Mouse (Mus musculus) forebrain, embryonic 14.5 days (tissue): Measurements from ENCODE around the gene Xpo4. TPM values are rescaled to one million over a fixed set of nuclear protein-coding genes. Genes with fewer than 3 reads are reported as not detected.

Experiments used
- polyA plus RNA-seq: library from polyadenylated mRNA; unstranded; fragments of >200 nt; fragmentation: Nextera tagmentation; extraction: Ambion mirVana; gene quantifications from 2 replicates; pipeline ENCODE4 v1.2.1, GENCODE M21; 2014

The Xpo4 gene
- polyA plus RNA-seq, 1 experiment from 2014 or later: 13.7 TPM

Other genes with a start within 250 kb of the Xpo4 start
- gene Ift88, start 241.4 kb downstream of the Xpo4 start, polyA plus RNA-seq: 15.4 and 16.7 TPM in 2 replicates
- gene Il17d, start 140.7 kb downstream of the Xpo4 start, polyA plus RNA-seq: 1.9 and 2.4 TPM in 2 replicates
- gene Eef1akmt1, start 93.8 kb downstream of the Xpo4 start, polyA plus RNA-seq: 116 and 132 TPM in 2 replicates
- gene Gm49361, start 80.7 kb upstream of the Xpo4 start, polyA plus RNA-seq: not detected in 2 replicates
- 5.0 and 6.2 TPM in 2 replicates for gene Lats2, start 93.0 kb upstream of the Xpo4 start, polyA plus RNA-seq
- 21.1 and 31.7 TPM in 2 replicates for gene Sap18, start 132.8 kb upstream of the Xpo4 start, polyA plus RNA-seq
- gene Ska3, start 160.8 kb upstream of the Xpo4 start, polyA plus RNA-seq: 11.5 and 11.9 TPM in 2 replicates
- 139 and 165 TPM in 2 replicates for gene Mrpl57, start 160.8 kb upstream of the Xpo4 start, polyA plus RNA-seq
- 29.7 and 37.1 TPM in 2 replicates for gene Zdhhc20, start 224.8 kb upstream of the Xpo4 start, polyA plus RNA-seq